Mouse (Mus musculus) gastrocnemius, postnatal 14 days (tissue): Measurements from ENCODE around the gene Tmem260. TPM values are rescaled to one million over a fixed set of nuclear protein-coding genes. Genes with fewer than 3 reads are reported as not detected.

Experiments
- DNase-seq: peaks from one replicate; pipeline ENCODE4 v3.0.0; 2021; ENCODE audit warnings: mixed read lengths
- intact Hi-C: fragments of 180-260 bp; cut with DNase I; formaldehyde crosslinking; loops from one replicate; pipeline ENCODE4 v1.15.1; 2025; ENCODE audit warnings: low total_unique reads
- long read RNA-seq, 2 experiments: library from polyadenylated mRNA; stranded (forward); transcript quantifications; one replicate each; pipeline ENCODE4 v2.0.0; 2021
- total RNA-seq, 2 experiments: library from RNA; stranded (reverse); gene quantifications; 2 replicates each; pipeline ENCODE4 v1.2.3; 2021

Tmem260 gene
- 1 to 10 TPM; 6.3 to 8.1 TPM for total RNA-seq
- long read RNA-seq, experiment 1, full-length matches to known transcripts, result 2 of 6 reads
- long read RNA-seq, experiment 1, partial matches to known transcripts, result 0 of 6 reads
- long read RNA-seq, experiment 1, other reads (novel, unspliced or antisense), result 4 of 6 reads
- long read RNA-seq, experiment 2, full-length matches to known transcripts, result 5 of 7 reads
- long read RNA-seq, experiment 2, partial matches to known transcripts, result 0 of 7 reads
- long read RNA-seq, experiment 2, other reads (novel, unspliced or antisense), result 2 of 7 reads

- intact Hi-C loops, result no loop called here
- DNase-seq, result peak; percentile 91
Observed at GRCm38 (mm10) chr14:48445984-48446683, at the start of gene Tmem260. Gene Tmem260 (plus strand): TSS chr14:48446124.

- intact Hi-C loops, result no loop called here
- peak; percentile 45 for DNase-seq
Observed at GRCm38 (mm10) chr14:48406086-48406485, 39.8 kb upstream of the Tmem260 start.

GRCm38 (mm10) chr14:48417064-48417463, 28.9 kb upstream of the Tmem260 start:
- DNase-seq, result peak; percentile 11

GRCm38 (mm10) chr14:48418264-48418663, 27.7 kb upstream of the Tmem260 start:
- no peak for DNase-seq
- intact Hi-C loops, result no loop called here

More at GRCm38 (mm10) chr14:48417064-48417463, 28.9 kb upstream of the Tmem260 start:
- intact Hi-C loops, result no loop called here

- intact Hi-C loops, result no loop called here
- no peak for DNase-seq
Observed at GRCm38 (mm10) chr14:48418672-48419071, 27.3 kb upstream of the Tmem260 start.

- no peak for DNase-seq
- intact Hi-C loops, result no loop called here
Observed at GRCm38 (mm10) chr14:48421476-48421875, 24.4 kb upstream of the Tmem260 start.

GRCm38 (mm10) chr14:48421996-48422395, 23.9 kb upstream of the Tmem260 start:
- intact Hi-C loops, result no loop called here
- peak; percentile 18 for DNase-seq

- no peak for DNase-seq
- intact Hi-C loops, result no loop called here
Observed at GRCm38 (mm10) chr14:48422436-48422835, 23.5 kb upstream of the Tmem260 start.

GRCm38 (mm10) chr14:48422901-48423300, 23.0 kb upstream of the Tmem260 start:
- intact Hi-C loops, result no loop called here
- no peak for DNase-seq

- no peak for DNase-seq
- intact Hi-C loops, result no loop called here
Observed at GRCm38 (mm10) chr14:48431978-48432377, 13.9 kb upstream of the Tmem260 start.

GRCm38 (mm10) chr14:48443796-48444195, 2.1 kb upstream of the Tmem260 start:
- intact Hi-C loops, result no loop called here
- DNase-seq, result no peak

- DNase-seq, result no peak
- intact Hi-C loops, result no loop called here
Observed at GRCm38 (mm10) chr14:48451966-48452407, 6.1 kb downstream of the Tmem260 start.

GRCm38 (mm10) chr14:48453411-48453810, 7.5 kb downstream of the Tmem260 start:
- DNase-seq, result no peak
- intact Hi-C loops, result no loop called here

GRCm38 (mm10) chr14:48456305-48457092, 10.6 kb downstream of the Tmem260 start:
- intact Hi-C loops, result no loop called here
- DNase-seq, result no peak

GRCm38 (mm10) chr14:48457288-48457938, 11.5 kb downstream of the Tmem260 start:
- no peak for DNase-seq
- intact Hi-C loops, result no loop called here

GRCm38 (mm10) chr14:48458901-48459300, 13.0 kb downstream of the Tmem260 start:
- intact Hi-C loops, result no loop called here
- no peak for DNase-seq

GRCm38 (mm10) chr14:48468339-48468738, 22.4 kb downstream of the Tmem260 start:
- intact Hi-C loops, result no loop called here
- DNase-seq, result no peak

GRCm38 (mm10) chr14:48470742-48471487, 25.0 kb downstream of the Tmem260 start:
- intact Hi-C loops, result no loop called here
- DNase-seq, result no peak

- DNase-seq, result no peak
- intact Hi-C loops, result no loop called here
Observed at GRCm38 (mm10) chr14:48472179-48472578, 26.3 kb downstream of the Tmem260 start.
